Mouse (Mus musculus) fibroblast of lung, adult 2 months (primary cell): ENCODE measurements around the gene Sema3b.

Source experiments
- DNase-seq: peaks from one replicate; pipeline ENCODE4 v3.0.0-alpha.2; 2011; ENCODE audit warnings: low read depth

Sema3b gene

GRCm38 (mm10) chr9:107608741-107609432 lies at the start of gene Sema3b:
Gene Sema3b (minus strand): TSS chr9:107609229.
- DNase-seq: no peak

DNA sequence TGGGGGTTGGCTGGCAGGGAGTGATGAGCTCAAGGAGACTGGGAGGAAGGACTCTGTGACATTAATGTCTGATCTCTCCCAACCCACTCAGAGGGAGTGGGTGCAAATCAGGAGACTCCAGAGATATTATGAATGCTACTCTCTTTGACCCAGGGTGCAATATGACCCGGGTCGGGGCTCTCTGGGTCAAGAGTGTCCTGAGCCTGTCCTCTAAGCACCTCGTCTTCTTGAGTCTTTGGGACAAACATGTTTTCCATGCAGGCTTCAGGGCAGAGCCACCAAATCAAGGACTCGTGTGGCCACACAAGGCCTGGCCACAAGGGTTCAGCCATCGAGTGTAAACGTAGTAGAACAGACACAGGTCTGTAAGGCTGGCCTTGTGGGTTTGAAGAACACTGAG lies 49.1 kb upstream of the Sema3b start:
- no peak for DNase-seq

DNA sequence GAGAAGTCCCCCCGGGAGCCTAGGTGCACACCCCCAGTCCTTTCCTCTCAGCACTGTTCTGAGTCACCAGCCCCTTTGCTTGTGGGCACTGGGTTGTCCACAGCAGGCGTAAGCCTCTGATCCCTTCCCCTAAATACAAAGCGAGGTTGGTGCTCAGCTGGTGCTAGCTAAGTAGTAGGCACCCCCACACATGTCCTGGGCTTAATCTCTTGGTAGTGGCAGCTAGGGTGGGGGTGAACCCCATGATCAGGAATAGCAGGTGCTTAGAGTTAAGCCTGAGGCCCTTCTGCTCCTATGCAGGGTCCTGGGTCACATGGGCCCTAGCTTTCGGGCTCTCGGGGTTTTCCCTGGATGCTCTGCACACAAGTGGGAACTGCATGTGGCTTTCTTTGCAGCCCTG lies 48.1 kb upstream of the Sema3b start:
- no peak for DNase-seq

GRCm38 (mm10) chr9:107654585-107654984 lies 45.6 kb upstream of the Sema3b start:
- DNase-seq: no peak

- no peak for DNase-seq
Measured at GRCm38 (mm10) chr9:107653474-107653873, 44.4 kb upstream of the Sema3b start.

GRCm38 (mm10) chr9:107650708-107651481 lies 41.9 kb upstream of the Sema3b start:
- no peak for DNase-seq

DNA sequence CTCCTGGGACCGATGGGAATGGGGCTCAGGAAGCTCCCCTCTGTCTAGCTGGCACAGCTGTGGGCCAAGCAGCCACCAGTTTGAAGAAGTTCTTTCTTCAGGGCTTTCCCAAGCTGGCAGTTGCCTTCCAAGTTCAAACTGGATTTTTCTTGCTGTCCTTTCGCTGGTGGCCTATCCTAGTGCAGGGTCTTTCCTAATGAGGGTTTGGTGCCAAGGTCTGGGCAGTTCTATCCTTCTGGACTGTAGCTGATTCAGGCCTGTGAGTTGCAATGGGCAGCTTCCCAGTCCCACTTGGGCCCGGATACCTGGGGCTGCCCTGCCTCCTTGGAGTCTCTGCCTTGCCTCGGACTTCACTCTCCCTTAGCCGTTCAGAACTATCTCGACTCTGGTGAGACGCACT lies 41.2 kb upstream of the Sema3b start:
- DNase-seq: no peak

GRCm38 (mm10) chr9:107648767-107649166 lies 39.7 kb upstream of the Sema3b start:
- DNase-seq: no peak

- no peak for DNase-seq
Measured at GRCm38 (mm10) chr9:107646975-107647374, 37.9 kb upstream of the Sema3b start.

- DNase-seq: no peak
Measured at GRCm38 (mm10) chr9:107645577-107645976, 36.5 kb upstream of the Sema3b start.

- DNase-seq: no peak
Measured at GRCm38 (mm10) chr9:107645153-107645510, 36.1 kb upstream of the Sema3b start.

DNA sequence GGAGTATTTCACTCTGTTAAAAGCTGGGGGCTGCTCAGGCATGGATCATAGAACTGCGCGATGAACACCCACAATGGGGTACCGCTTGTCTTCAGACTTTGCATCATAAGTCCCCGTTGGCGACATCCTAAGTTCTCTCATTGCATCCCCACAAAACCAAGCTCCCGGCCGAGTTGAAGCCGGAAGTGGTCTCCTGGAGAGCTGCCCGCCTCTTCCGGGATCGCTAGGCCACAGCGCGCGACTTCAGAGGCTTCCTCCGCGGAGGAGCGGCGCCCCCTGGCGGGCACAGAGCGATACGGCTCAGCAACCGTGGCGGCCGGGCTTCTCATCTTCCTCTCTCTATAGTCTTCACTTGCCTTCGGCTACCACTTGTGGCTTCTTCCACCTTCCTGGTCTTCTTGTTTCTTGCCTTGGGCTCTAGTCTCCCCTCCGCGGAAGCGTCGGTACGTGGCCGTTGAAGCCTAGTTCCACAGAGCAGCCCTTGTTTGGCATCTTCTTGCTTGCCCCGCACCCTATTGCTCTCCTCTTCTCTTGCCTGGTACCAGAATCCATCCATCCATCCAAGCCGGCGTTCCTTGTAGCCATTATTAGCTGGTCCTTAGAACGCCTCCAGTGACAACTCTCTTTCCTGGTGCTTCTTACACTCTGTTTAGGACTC lies 35.6 kb upstream of the Sema3b start:
- DNase-seq: no peak

DNA sequence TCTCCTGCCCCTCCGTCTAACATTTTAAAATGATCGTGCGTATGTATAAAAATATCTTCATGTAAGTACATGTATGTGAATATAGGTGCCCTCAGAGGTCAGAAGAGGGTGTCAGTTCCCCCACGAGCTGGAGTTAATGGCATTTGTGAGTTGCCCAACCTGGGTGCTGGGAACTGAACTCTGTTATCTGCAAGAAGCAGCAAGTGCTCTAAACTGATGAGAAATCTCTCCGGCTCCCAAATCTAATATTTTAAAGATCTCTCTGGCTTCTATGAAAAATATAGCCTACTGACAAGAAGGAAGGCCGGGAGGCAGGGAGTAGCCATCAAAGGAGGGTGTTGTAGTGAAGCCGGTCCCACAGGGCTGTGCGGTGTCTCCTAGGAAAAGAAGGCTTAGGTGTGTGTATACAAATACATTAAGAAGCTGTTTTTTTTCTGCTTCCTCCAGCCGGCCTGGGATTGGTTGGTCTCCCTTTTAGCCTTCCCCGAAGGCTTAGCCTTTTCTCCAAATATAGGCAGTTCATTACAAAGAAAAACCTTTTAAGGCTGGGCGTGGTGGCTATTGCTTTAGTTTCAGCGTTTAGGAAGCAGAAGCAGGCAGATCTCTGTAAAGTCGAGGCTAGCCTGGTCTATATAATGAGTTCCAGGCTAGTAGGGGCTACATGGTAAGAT lies 34.6 kb upstream of the Sema3b start:
- DNase-seq: no peak

DNA sequence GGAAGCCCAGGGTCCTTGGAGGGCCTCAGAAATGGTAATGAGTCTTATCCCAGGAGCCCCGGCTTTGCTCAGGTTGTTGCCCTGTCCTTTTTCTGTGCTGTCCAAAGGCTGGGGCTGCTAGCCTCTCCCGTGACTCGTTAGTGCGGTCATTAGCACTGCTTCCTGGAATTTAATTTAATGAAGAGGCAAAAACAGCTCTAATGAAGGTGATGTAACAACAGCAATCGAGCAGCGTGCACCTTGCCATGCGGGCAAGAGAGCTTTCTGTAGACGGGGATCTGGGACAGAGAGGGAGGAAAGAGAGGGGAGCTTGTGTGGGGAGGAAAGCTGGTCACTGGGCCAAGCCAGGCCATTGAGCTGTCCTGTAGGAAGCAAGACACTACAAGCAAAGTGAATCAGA lies 32.6 kb upstream of the Sema3b start:
- DNase-seq: no peak

GRCm38 (mm10) chr9:107640257-107640772 lies 31.3 kb upstream of the Sema3b start:
- no peak for DNase-seq

GRCm38 (mm10) chr9:107637070-107637469 lies 28.0 kb upstream of the Sema3b start:
- no peak for DNase-seq

GRCm38 (mm10) chr9:107635279-107636028 lies 26.4 kb upstream of the Sema3b start, which contains the start of gene Gnai2:
Gene Gnai2 (minus strand): TSS chr9:107635367.
- peak; percentile 95 for DNase-seq

DNA sequence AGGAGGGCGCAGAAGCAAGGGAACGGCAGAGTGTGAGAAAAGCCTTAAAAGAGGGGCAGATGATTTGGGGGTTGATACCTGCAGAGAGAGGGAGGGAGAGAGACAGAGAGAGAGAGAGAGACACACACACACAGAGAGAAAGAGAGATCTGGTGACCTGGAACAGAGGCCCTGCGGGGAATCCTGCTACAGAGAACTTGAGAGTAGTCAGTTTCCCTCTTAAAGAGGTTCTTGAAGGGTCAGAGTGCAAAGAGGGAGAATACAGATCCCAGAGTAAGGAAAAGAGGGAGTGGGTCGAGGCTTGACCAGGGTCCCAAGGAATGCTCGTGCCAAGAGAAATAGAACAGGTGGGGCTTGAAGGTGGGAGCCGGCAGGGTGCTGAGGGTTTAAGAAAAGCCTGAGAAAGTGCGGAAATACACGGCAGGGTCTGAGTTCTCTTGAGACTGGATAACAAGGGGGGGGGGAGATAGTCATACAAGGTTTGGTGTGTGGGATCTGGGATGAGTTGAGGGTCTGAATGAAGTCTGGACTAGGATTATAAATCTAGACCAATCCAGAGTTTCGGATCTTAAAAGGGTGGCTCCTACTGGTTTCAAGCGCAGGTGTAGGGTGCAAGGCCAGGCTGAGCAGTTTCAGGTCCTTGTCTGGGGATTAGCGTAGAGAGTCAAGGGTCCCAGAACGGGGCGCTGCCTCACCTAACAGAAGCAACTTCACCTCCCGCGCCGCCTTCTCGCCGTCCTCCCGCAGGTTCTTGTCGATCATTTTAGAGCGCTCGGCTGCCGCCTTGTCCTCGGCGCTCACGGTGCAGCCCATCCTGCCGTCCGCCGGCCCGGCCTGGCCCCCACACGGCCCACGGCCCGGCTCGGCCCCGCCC lies 25.6 kb upstream of the Sema3b start:
- DNase-seq: no peak

- no peak for DNase-seq
Measured at GRCm38 (mm10) chr9:107633661-107634405, 24.8 kb upstream of the Sema3b start.
